Mouse (Mus musculus) lung, adult 2 months (tissue): ENCODE results near the gene Greb1.

Experiments
- CTCF ChIP-seq: fragments of 200-500 bp; IDR thresholded peaks from 2 replicates; pipeline ENCODE4 v1.5.1; 2011; ENCODE audit warnings: mild to moderate bottlenecking, low read length, control low read depth; ENCODE audit not compliant: insufficient read depth
- POLR2A ChIP-seq: fragments of 200-500 bp; IDR thresholded peaks from 2 replicates; pipeline ENCODE4 v1.6.1; 2011; ENCODE audit warnings: low read depth, mild to moderate bottlenecking, control low read depth, low read length, borderline replicate concordance; ENCODE audit errors: extremely low read depth

- no peak for TF ChIP-seq POLR2A
- TF ChIP-seq CTCF: no peak
These were observed 20.1 kb upstream of the Greb1 start for GRCm38 (mm10) chr12:16820761-16821160.
